Mouse (Mus musculus): ENCODE data around the gene Naa38. TPM values are rescaled to one million over a fixed set of nuclear protein-coding genes. Genes with fewer than 3 reads are reported as not detected.

Gene Naa38
- total RNA-seq, 2 experiments from 2014 or later = 58.8 to 67.0 TPM

DNA sequence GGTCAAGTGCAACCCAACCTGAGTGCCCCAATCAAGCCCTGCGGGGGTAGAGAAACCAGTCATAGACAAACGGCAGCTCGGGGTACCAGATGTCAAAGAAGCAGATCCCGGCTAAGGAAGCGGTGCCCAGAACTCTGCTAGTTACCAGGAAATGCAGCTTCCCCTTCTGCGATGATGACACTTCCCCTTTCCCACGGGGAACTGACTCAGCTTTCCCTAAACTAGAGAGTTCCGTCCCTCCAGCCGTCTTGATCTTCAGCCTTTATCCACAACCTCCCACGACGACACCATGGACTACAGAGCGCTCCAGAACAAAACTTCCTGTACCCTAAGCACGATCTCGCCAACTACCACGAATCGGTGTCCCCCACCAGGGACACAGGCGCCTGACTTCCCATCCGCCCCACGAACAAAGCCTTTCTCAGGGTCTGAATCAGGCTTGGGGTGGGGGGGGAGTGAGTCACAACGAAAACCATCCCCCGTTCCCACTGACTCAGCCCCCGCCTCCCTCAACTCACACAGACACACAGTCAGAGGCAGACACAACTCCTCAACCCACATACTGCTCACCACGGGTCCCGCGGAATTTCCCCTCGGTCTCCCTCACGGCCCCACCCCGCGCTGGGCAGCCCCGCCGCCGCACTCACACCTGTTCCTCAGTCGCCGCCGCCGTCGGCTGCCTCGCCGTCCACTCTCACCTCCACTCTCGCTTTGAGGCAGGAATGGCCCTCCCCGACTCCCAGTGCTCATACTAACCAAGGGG lies 15.2 kb downstream of the Naa38 start:
- intact Hi-C loops (cut with DNase I) = loop anchor here (10.0 kb wide), 2 partner anchors 316 to 584 kb away; partner anchors contain the start of genes Gabarap, Per1 and Phf23
- DNase-seq = peak in 1 of 2 experiments; percentile 68

DNA sequence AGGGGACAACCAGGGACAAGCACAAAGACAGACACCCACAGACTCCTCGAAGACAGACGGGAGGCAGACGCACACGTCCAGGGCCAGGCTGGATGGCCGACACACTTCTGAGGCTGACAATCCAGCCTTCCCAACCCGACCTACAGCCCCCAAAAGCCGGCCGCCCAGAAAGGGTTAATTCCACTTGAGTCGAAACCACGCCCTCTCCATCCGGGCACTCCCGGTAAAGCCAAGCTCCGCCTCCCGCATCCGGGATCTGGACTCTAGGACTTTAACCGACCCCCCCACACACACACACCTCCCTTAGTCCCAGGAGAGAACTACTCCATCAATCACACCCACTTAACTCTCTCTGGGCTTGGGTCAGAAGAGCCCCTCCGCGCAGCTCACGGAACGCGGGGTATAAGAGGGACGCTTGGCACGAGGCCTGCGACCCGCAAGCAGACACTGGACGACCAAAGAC lies 15.8 kb downstream of the Naa38 start:
- intact Hi-C loops (cut with DNase I) = loop anchor here (10.0 kb wide), 2 partner anchors 316 to 584 kb away; partner anchors contain the start of genes Gabarap, Per1 and Phf23
- peak; percentile 93 to 94 for DNase-seq

DNA sequence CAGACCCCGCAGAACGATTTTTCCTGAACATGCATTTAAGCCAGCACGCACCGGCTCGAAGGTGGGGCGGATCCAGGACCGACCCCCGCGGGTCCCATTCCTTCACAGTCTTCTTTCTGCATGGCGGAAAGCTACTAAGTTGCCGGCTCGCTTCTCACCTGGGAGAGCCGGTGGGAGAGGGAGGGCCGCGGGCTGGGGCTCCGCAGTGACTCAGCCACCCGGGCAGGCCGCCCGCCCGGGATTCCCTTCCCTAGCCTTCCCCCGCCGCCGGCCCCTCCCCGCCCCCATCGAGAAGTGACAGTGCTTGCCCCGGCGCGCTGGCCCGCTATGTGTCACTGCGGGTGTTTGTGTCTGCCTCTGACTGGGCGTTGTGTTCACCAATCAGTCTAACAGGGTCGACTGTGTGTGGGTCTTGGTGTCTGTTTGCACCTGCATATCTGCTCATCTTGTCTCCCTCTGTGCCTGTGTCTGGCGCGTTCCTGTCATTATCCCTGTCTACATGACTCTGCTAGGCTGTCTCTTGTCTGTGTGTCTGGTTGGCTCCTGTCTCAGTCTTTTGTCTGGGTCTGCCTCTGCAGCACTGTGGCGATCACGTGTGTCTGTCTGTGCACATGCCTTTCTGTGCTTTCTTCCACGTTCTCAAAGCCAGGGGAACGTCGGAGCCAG lies 16.4 kb downstream of the Naa38 start:
- intact Hi-C loops (cut with DNase I) = loop anchor here (10.0 kb wide), 2 partner anchors 317 to 583 kb away; partner anchors contain the start of genes Gabarap, Per1 and Phf23
- peak; percentile 75 to 77 for DNase-seq

DNA sequence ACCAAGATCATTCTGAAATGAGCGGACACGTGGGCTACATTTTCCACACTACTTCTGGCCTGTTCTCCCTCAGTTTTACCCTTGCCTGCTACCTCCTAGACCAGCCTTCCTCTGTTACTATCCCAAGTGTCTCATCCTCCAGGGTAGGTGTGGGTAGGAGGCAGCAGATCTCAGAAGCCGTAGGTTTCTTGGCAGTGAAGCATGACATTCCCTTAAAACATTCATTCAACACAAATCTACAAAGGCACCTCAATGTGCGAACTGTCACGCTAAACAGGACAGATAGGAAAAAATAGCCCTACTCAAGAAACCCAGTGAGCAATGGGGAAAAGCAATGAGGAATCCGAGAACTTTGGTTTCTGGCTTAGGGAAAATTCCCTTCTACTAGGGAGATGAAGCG lies 17.3 kb downstream of the Naa38 start:
- intact Hi-C loops (cut with DNase I) = loop anchor here (10.0 kb wide), 2 partner anchors 318 to 582 kb away; partner anchors contain the start of genes Gabarap, Per1 and Phf23
- no peak for DNase-seq

DNA sequence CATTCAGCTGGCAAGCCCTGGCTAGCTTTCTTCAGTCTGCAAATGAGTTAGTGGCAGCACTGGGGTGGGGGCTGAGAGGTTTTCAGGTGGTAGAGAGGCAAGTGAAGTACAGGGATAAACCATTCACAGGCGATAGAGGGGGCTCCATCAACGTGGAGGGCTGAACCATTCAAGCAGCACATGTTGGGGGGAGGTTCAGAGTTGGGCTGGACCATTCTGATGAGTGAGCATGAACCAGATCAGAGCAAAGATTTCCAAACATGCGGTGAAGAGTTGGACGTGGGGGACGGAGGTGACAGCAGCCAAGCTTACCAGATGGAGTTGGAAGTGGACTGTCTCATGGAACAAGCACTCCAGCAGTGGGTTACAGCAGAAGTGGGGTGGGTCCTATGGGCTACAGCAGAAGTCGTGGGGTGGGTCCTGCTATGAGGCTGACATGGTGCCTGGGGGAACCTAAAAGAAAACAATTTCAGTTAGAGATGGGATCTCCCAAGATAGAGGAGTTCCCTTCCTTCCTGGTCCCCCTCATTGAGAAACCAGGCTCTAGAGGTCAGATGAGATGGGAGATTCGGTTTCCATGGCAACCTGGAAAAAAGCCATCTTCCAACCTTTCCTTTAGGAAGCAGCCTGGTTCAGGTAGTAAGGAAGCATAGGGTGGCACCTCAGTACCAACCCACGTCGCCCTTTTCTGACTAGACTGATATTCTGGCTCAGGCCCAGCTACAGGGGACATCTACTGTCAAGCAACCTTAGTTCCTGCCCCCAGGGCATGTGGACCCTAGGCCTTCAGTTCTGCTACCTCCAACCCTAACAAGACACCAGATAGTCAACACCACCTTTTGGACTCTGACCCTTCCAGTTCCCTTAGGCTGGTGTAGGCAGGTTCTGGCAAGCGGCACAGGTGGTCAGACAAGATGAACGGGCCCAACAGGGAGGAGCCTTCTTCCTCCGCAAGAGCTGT lies 18.2 kb downstream of the Naa38 start, which contains the start of gene Kdm6b:
TSS of gene Kdm6b (minus strand) at position 455 of the 961 bp plus-strand sequence.
- intact Hi-C loops (cut with DNase I) = loop anchor here (10.0 kb wide), 2 partner anchors 319 to 581 kb away; partner anchors contain the start of genes Gabarap, Per1 and Phf23
- DNase-seq = no peak

DNA sequence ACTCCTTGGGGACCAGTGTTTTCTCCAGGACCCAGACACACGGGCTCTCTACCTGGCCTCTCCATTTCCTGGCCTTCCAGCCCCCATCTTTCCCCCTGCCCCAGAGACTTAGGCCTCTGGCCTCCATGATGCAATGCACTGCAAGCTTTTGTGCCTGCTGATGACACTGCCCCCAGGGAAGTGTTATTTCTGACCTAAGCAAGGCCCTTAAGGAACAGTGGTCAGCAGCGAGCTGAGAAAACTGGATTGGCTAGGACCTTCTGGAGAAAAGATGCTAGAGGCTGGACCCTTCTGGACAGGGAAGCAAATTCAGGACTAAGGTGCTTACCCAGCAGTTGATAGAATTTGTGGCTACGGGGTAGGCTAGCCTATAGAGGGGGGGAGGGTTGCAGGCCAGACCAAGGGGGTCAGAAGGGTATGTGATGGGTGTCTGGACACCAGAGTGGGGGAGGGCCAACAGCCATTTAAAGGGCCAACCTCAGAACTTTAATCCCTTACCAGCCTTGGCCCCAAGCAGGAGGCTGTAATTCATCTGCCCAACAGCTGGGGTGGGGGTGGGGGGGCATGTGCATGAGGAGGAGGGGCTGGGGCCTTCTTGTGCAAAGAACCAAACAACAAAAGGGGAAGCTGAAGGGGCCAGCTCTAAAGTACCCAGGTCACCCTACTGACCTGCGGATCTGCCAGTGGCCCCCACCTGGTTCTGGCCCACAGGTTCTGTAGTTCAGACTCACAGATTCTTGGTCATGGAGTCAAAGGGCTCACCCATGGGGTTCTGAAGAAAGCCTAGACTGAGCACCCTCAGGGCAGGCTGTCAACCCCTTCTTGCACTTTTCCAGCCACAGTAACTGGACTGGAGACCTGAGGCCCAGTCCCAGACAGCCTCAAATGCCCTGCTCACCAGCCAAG lies 19.4 kb downstream of the Naa38 start:
- intact Hi-C loops (cut with DNase I) = loop anchor here (10.0 kb wide), 2 partner anchors 320 to 580 kb away; partner anchors contain the start of genes Gabarap, Per1 and Phf23
- no peak for DNase-seq

DNA sequence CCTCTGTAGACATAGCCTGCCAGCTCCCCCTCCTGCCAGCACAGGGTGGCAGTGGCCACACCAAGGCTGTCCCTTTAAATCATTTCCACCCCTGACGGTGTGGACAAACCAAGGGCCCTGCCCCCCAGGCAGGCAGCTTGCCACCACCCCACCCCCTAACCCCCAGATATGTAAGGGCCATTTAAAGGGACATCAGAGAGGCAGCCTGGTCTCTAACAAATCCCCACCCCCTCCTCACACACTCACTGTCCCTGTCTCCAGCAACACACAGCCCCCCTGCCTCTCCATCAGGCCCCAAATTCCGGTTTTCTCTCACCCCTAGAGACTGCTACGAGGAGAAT lies 20.0 kb downstream of the Naa38 start:
- intact Hi-C loops (cut with DNase I) = loop anchor here (10.0 kb wide), 2 partner anchors 320 to 580 kb away; partner anchors contain the start of genes Gabarap, Per1 and Phf23
- DNase-seq = peak; percentile 64 to 66

DNA sequence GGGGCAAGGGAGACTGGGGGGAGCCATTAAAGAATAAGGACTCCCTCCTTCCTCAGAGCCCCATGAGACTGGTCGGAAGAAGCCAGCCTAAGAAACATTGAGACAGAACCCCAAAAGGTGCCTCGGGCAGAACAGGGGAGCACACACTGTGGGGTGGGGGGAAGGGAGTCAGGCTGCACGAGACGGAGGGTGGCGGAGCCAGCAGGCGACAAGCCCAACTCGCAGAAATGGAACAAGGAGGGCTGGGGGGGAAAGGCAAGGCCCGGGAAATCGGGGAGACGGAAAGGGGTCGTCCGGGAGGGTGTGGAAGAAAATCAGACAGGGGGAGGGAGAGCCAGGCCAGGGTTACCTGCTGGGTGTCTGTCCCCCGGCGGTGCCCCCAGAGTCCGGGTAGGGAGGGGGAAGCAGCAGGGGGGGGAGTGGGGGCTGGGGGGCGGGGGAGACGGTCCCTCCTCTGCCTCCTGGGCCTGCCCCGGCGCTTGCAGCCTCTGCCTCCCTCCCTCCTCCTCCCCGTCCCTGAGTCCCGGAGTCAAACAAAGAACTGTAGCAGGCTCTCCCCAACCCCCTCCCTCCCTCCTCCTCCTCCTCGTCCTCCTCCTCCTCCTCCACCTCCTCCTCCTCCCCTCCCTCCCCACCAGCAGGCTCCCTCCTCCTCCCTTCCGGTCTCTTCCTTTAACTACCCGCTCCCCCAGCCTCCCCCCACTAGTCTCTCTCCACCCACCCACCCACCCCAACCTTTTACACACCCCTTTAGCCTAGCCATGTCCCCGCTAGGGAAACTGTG lies 20.6 kb downstream of the Naa38 start:
- intact Hi-C loops (cut with DNase I) = loop anchor here (10.0 kb wide), 2 partner anchors 321 to 579 kb away; partner anchors contain the start of genes Gabarap, Per1 and Phf23
- DNase-seq = no peak

DNA sequence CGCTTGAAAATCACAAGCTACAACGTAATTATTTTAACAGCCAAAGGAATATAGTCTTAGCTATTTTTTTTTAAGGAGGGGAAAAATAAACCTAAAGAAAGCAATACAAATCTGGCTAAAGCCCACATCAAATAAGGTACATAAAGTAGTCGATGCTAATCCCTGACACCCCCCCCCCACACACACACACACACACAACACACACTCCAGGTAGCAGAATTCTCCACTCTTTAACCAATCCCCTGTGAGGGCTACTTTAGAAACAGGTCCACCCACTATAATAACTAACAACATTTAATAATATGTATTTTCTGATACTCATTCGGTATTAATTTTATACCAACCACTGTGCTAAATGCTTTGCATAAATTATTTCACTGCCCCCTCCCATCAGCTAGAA lies 21.2 kb downstream of the Naa38 start:
- intact Hi-C loops (cut with DNase I) = loop anchor here (10.0 kb wide), 2 partner anchors 322 to 578 kb away; partner anchors contain the start of genes Gabarap, Per1 and Phf23

DNA sequence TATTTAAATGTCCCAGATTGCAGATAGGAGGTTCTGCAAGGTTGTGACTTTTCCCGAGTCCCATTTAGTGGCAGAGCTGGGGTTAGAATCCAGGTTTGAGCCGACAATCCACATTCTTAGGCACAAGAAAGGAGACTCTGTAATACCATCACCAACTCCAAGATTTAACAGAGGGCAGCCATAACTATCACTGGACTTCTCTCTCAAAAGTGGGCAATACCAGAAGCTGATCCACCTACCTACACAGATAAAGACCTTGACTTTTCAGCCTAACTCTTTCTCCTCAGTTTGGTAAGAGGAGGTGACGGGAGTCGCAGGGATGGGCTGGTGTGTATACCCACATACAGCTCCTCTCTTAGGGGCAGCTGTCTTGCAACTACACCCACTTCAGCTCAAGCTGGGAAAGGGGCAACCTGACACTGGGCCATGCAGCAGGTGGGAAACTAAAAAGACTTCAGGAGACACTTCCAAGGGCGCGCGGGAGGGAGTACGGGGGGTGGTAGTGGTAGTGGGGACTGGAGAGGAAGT lies 21.7 kb downstream of the Naa38 start:
- intact Hi-C loops (cut with DNase I) = loop anchor here (10.0 kb wide), 2 partner anchors 322 to 578 kb away; partner anchors contain the start of genes Gabarap, Per1 and Phf23
- no peak for DNase-seq

More for the DNA sequence above, 21.2 kb downstream of the Naa38 start:
- DNase-seq = no peak

DNA sequence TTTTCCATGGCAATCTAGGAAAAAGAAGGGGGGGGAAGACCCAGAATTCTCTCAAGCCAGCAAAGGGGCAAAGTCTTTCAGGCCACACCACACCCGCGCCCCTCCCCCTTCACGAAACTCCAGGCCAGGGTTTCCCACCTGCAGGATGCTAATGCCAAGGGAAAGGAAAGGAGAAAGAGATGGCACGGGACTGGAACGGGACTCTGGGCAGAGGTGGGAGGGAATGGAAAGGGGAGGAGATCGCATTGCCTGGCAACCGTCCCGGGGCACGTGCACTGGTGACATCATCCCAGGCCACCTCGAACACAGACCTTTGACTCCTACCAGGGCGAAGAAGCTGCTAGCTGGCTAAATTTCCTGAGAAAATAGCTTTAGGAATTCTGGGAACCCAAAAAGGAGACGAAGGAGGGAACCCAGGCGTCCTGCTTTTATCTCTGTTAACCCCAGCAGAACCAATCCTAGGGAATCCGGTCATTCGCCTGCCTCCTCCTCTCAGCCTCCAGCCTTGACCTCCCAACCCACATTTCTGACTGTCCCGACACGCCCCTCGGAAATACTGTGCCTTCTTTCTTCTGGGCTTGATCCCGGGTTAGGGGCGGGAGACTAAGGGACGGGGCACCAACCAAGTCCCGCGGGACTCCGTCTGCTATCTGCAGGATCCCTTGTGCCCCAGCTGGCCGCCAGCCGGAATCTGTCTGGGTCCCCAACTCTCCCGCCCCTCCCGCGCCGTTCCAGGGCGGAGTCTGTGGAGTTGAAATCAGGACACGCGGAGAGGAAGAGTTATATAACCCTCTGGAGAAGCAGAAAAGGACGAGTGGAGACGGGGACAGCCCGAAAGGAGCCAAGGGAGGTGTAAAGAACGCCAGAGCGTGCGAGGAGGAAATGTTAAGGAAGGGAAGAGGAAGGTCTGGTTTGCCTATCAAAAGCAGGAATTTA lies 22.4 kb downstream of the Naa38 start:
- DNase-seq = peak; percentile 91
- intact Hi-C loops (cut with DNase I) = loop anchor here (10.0 kb wide), 2 partner anchors 323 to 577 kb away; partner anchors contain the start of genes Gabarap, Per1 and Phf23

DNA sequence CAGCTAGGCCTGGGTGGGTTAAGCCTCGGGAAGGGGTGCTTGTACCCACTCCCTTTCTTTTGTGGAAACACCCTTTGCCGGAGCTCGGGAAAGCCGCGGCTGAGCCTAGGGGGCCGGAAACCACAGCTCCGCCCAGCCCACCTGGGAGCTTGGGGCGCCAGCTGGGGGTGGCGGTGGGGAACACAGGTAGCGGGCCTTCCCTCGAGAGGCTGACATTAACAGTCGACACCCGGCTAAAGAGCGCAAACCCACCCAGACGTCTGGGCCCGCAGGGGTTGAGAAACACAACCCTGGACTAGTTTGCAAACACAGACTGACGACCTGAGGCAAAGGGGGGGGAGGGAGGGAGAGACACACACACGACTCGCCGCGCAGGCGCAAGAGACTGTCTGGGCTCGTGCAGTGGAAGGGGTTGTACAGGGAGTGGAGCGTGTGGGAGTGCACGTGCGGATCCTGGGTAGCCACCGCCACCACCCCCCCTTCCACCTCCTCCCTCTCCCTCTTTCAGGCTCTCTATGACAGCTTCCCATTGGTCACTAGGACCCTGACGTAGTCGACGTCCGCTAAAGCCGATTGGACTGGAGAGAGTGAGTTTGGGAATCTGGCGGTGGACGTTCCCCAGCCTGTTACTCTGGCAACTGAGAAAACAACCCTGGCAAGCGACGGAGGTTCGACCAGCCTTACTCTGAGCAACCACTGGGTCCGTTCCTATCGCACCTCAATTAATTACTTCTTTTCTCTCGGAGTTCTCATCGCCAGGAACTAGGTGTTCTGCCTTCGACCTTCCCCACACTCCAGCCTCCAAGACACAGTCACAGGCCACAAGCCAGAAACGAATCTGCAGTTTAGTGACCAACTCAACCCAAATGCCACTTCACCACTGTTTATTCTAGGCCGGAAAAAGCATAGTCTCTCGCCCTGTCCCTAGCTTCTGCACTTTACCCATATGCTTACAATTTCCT lies 23.5 kb downstream of the Naa38 start:
- peak; percentile 78 to 91 for DNase-seq
- intact Hi-C loops (cut with DNase I) = loop anchor here (10.0 kb wide), 2 partner anchors 324 to 576 kb away; partner anchors contain the start of genes Gabarap, Per1 and Phf23

DNA sequence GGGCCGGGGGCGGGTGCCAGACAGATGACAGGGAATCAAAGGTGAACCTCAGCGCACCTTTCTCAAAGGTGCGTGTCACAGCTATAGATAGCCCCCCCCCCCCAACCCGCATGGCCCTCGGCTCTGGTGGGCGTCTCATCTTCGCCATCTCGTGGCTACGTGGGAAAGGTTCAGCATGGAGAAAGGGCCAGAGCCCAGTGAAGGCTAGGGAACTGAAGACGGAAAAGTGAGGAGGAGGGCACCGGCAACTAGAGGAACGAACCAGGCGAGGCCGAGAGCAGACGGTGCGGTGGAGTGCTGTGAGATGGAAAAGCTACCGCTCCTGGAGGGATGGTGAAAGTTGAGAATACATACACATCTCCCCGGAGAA lies 24.1 kb downstream of the Naa38 start:
- no peak for DNase-seq
- intact Hi-C loops (cut with DNase I) = loop anchor here (10.0 kb wide), 2 partner anchors 325 to 575 kb away; partner anchors contain the start of genes Gabarap, Per1 and Phf23

DNA sequence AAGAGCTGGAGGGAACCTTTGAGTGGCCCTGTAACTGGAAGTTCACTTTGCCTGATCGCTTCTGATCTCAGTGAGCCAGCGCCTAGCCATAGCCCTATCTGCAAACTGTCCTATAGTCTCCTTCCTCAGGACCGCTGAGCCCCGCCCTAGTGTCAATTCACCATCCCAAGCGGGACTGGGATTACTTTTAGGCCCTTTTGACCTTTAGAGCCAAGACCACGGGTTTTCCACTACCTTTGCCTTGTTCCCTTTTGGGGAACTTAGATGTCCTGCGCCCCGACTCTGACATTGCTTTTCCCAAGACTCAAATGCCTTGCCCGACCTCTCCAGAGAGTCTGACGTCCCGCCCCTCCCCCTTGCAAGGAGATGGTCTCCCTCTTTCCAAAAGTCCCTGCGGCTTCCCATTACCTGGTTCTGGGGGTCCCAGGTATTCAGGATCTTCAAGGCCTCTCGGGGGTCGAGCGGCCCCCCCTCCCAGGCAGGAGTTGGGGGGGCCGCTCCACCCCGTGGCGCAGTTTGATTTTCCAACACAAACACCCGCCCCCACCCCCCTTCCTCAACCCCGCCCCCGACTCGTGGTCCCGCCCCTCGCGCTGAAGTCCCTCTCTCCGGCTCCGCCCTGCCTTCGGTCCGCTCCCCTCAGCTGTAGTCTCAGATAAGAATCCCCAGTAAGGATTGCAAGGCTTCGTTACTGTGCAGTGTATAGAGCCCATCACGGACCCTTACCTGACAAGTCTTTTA lies 24.7 kb downstream of the Naa38 start:
- intact Hi-C loops (cut with DNase I) = loop anchor here (2.0 to 10.0 kb wide), 3 partner anchors 13 to 575 kb away; partner anchors contain the start of genes Gabarap, Per1 and Phf23
- no peak for DNase-seq
